8 mouse cellular contexts compared by ENCODE assay signal in genomic region chr8:54724668-54725035, GRCm38 (mm10).
DNase-seq lines count a peak whose midpoint lies in the region; ATAC-seq and TF ChIP-seq lines count a peak whose summit lies in the region.

No protein-coding gene starts in this region.

- H3K9ac ChIP-seq in lung, embryonic 16.5 days (ENCODE audit: low read length), result no peak overlapping the region
- no peak overlapping the region for H3K9ac ChIP-seq in limb, embryonic 11.5 days (ENCODE audit: low read length)
- no peak overlapping the region for H3K9ac ChIP-seq in stomach, embryonic 14.5 days (replicated peaks; ENCODE audit: low read depth, low read length)

- ATAC-seq in lung, embryonic 16.5 days (ENCODE audit: low read depth), result peak; percentile 11; the same call in 1 of the 2 replicates
- ATAC-seq in limb, embryonic 11.5 days (ENCODE audit: insufficient number of reproducible peaks, low FRiP score, low TSS enrichment, low read depth), result peak; percentile 14; the same call in 1 of the 2 replicates
- ATAC-seq in stomach, embryonic 14.5 days (ENCODE audit: insufficient number of reproducible peaks, insufficient read depth, low FRiP score, low read depth), result no peak

- H3K4me2 ChIP-seq in lung, embryonic 16.5 days (ENCODE audit: low read depth, low read length), result peak overlapping the region; percentile 72
- peak overlapping the region; percentile 50 for H3K4me2 ChIP-seq in limb, embryonic 11.5 days (ENCODE audit: low read depth, severe bottlenecking)
- peak overlapping the region; percentile 62 for H3K4me2 ChIP-seq in stomach, embryonic 14.5 days (replicated peaks; ENCODE audit: low read depth, low read length)

- H3K36me3 ChIP-seq in lung, embryonic 16.5 days (ENCODE audit: control insufficient read depth, insufficient read depth, low read length), result no peaks in the 10 kb centered on the region
- no peaks in the 10 kb centered on the region for H3K36me3 ChIP-seq in limb, embryonic 11.5 days (ENCODE audit: control insufficient read depth, insufficient read depth, low read length)
- H3K36me3 ChIP-seq in stomach, embryonic 14.5 days (ENCODE audit: control insufficient read depth, insufficient read depth, low read length), result no peaks in the 10 kb centered on the region

- peaks cover 6% of the 10 kb centered on the region; the same call in 1 of the 2 replicates for H3K4me1 ChIP-seq in lung, embryonic 16.5 days (replicated peaks; ENCODE audit: control insufficient read depth, insufficient read depth, low read length)
- H3K4me1 ChIP-seq in lung, adult 2 months (ENCODE audit: control insufficient read depth, insufficient read depth, low read length), result peaks cover 3% of the 10 kb centered on the region; the same call in 1 of the 2 replicates
- H3K4me1 ChIP-seq in limb, embryonic 11.5 days (ENCODE audit: control insufficient read depth, insufficient read depth, low read length), result no peaks in the 10 kb centered on the region
- no peaks in the 10 kb centered on the region for H3K4me1 ChIP-seq in stomach, embryonic 14.5 days (ENCODE audit: control insufficient read depth, insufficient read depth, low read length)

- H3K9me3 ChIP-seq in lung, embryonic 16.5 days (ENCODE audit: control insufficient read depth, low read length), result no peaks in the 10 kb centered on the region
- no peaks in the 10 kb centered on the region for H3K9me3 ChIP-seq in limb, embryonic 11.5 days (ENCODE audit: control insufficient read depth, low read length)
- no peaks in the 10 kb centered on the region for H3K9me3 ChIP-seq in stomach, embryonic 14.5 days (ENCODE audit: control insufficient read depth, low read depth, low read length)

- no peak for TF ChIP-seq POLR2A in lung, adult 2 months (IDR thresholded peaks at IDR 0.05; ENCODE audit: borderline replicate concordance, extremely low read depth, low read depth, low read length)

- H3K27ac ChIP-seq in gastrocnemius, adult 2 months, result no peak overlapping the region
- no peak overlapping the region for H3K27ac ChIP-seq in lung, embryonic 16.5 days (ENCODE audit: low read length)
- no peak overlapping the region for H3K27ac ChIP-seq in limb, embryonic 11.5 days (replicated peaks; ENCODE audit: low read depth, low read length)
- H3K27ac ChIP-seq in stomach, embryonic 14.5 days (ENCODE audit: low read length), result no peak overlapping the region

- H3K4me3 ChIP-seq in gastrocnemius, adult 2 months, result peak overlapping the region; percentile 64
- peak overlapping the region; percentile 42 for H3K4me3 ChIP-seq in lung, embryonic 16.5 days (ENCODE audit: low read length)
- H3K4me3 ChIP-seq in lung, adult 2 months (replicated peaks; ENCODE audit: extremely low read depth, low read depth, low read length), result no peak overlapping the region
- peak overlapping the region; percentile 36 for H3K4me3 ChIP-seq in limb, embryonic 11.5 days (ENCODE audit: low read depth, low read length)
- H3K4me3 ChIP-seq in stomach, embryonic 14.5 days (ENCODE audit: low read depth, low read length), result peak overlapping the region; percentile 35

- no peak for TF ChIP-seq CTCF in gastrocnemius, adult 2 months (IDR thresholded peaks at IDR 0.05)
- TF ChIP-seq CTCF in lung, adult 2 months (IDR thresholded peaks at IDR 0.05; ENCODE audit: insufficient read depth, low read length), result no peak

- intact Hi-C loops in gastrocnemius, adult 2 months (cut with DNase I), result no loop called here

- WGBS in lung, embryonic 16.5 days, result 12% methylated on average over 8 of the region's 8 CpGs
- WGBS in lung, adult 2 months, result 16% methylated on average over 8 of the region's 8 CpGs
- WGBS in limb, embryonic 11.5 days, result 24% methylated on average over 8 of the region's 8 CpGs
- 11% methylated on average over 8 of the region's 8 CpGs for WGBS in stomach, embryonic 14.5 days

- DNase-seq in gastrocnemius, adult 2 months, result no peak
- no peak for DNase-seq in gastrocnemius, postnatal 10 days
- no peak for DNase-seq in lung, adult 2 months
- no peak for DNase-seq in limb, embryonic 11.5 days (ENCODE audit: low spot score)
- DNase-seq in ovary, adult 18-20 months (ENCODE audit: low spot score), result no peak
- DNase-seq in spleen, postnatal 14 days (ENCODE audit: low spot score in 2 of 2), result no peak

- H3K27me3 ChIP-seq in lung, embryonic 16.5 days (ENCODE audit: control insufficient read depth, insufficient read depth, low read depth, low read length), result no peaks in the 10 kb centered on the region
- H3K27me3 ChIP-seq in limb, embryonic 11.5 days (ENCODE audit: control insufficient read depth, insufficient read depth, low read length), result no peaks in the 10 kb centered on the region
- H3K27me3 ChIP-seq in stomach, embryonic 14.5 days (ENCODE audit: control insufficient read depth, insufficient read depth, low read length), result no peaks in the 10 kb centered on the region
